ENCODE assay signal across 8 mouse cellular contexts in the genomic region with DNA sequence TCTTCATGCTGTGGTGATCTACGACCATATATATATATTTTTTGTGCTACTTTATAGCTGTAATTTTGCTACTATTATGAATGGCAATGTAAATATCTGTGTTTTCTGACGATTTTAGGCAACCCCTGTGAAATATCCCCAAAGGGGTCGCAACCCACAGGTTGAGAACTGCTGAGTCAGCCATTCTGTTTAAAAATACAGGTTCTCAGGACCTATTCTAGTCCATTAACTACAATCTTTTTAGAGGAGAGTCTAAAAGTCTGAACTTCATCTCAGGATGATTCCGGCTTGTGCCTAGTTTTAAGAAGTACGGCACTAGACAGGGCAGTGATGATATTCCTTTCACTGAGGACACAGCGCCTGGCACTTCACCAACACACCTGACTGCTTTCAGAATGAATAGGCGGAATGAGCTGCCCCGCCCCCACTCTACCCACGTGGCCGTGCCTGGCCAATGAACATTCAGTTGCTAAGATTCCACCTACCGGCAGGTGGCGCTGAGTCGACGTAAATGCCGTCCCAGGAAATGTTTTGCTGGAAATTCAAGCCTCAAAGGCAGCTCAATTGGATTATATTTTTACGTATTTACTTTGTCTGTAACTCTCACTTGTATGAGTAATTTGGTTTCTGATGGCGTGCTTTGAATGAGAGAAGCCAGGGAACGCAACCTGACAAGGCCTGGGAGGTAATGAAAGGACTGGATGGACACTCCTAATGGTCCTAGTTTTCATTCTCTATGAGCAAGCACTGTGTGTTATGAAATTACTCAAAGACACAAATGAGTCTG. TPM values are rescaled to one million over a fixed set of nuclear protein-coding genes. Genes with fewer than 3 reads are reported as not detected.
DNase-seq lines count a peak whose midpoint lies in the region; ATAC-seq and TF ChIP-seq lines count a peak whose summit lies in the region.

No protein-coding gene starts in this region.

- no peak overlapping the region for H3K9ac ChIP-seq in ES-Bruce4 (ENCODE audit: low read depth, poor library complexity, severe bottlenecking)
- no peak overlapping the region for H3K9ac ChIP-seq in forebrain, embryonic 12.5 days
- H3K9ac ChIP-seq in heart, postnatal 0 days (replicated peaks; ENCODE audit: low read depth, low read length): peak overlapping the region; percentile 52; the same call in 1 of the 2 replicates
- peak overlapping the region; percentile 62 for H3K9ac ChIP-seq in liver, embryonic 15.5 days
- no peak overlapping the region for H3K9ac ChIP-seq in neural tube, embryonic 11.5 days (ENCODE audit: low read length)
- peak overlapping the region; percentile 43; the same call in 1 of the 2 replicates for H3K9ac ChIP-seq in stomach, embryonic 16.5 days (ENCODE audit: low read length)

- H3K4me2 ChIP-seq in forebrain, embryonic 12.5 days: peak overlapping the region; percentile 29; the same call in 1 of the 2 replicates
- peak overlapping the region; percentile 51 for H3K4me2 ChIP-seq in heart, postnatal 0 days (ENCODE audit: low read depth, low read length)
- peak overlapping the region; percentile 67 for H3K4me2 ChIP-seq in liver, embryonic 15.5 days
- H3K4me2 ChIP-seq in neural tube, embryonic 11.5 days (ENCODE audit: low read depth): 0 out of 2 replicates have a peak overlapping the region, but pooled peaks have one; percentile 23
- H3K4me2 ChIP-seq in stomach, embryonic 16.5 days (ENCODE audit: low read depth, low read length): peak overlapping the region; percentile 44

- no peaks in the 10 kb centered on the region for H3K4me1 ChIP-seq in ES-Bruce4 (ENCODE audit: control insufficient read depth, insufficient read depth, low read length)
- peaks cover 17% of the 10 kb centered on the region for H3K4me1 ChIP-seq in forebrain, embryonic 12.5 days
- peaks cover 10% of the 10 kb centered on the region; the same call in 1 of the 2 replicates for H3K4me1 ChIP-seq in heart, postnatal 0 days (ENCODE audit: control insufficient read depth, insufficient read depth)
- peaks cover 47% of the 10 kb centered on the region for H3K4me1 ChIP-seq in liver, embryonic 15.5 days (replicated peaks)
- H3K4me1 ChIP-seq in neural tube, embryonic 11.5 days (ENCODE audit: control insufficient read depth, insufficient read depth, low read length): peaks cover 4% of the 10 kb centered on the region; the same call in 1 of the 2 replicates
- peaks cover 18% of the 10 kb centered on the region for H3K4me1 ChIP-seq in stomach, embryonic 16.5 days (ENCODE audit: control insufficient read depth, insufficient read depth, low read length)

- peak overlapping the region; percentile 18; the same call in 1 of the 2 replicates for H3K4me3 ChIP-seq in ES-Bruce4 (ENCODE audit: low read depth, low read length)
- H3K4me3 ChIP-seq in forebrain, embryonic 12.5 days (replicated peaks): no peak overlapping the region
- peak overlapping the region; percentile 32 for H3K4me3 ChIP-seq in heart, postnatal 0 days (ENCODE audit: low read depth, low read length)
- H3K4me3 ChIP-seq in liver, embryonic 15.5 days (replicated peaks): peak overlapping the region; percentile 42
- no peak overlapping the region for H3K4me3 ChIP-seq in neural tube, embryonic 11.5 days (ENCODE audit: low read depth, low read length)
- H3K4me3 ChIP-seq in stomach, embryonic 16.5 days (replicated peaks; ENCODE audit: low read length): peak overlapping the region; percentile 26

- H3K36me3 ChIP-seq in ES-Bruce4 (ENCODE audit: control insufficient read depth, insufficient read depth, low read length, poor library complexity, severe bottlenecking): no peaks in the 10 kb centered on the region
- H3K36me3 ChIP-seq in forebrain, embryonic 12.5 days (replicated peaks): no peaks in the 10 kb centered on the region
- H3K36me3 ChIP-seq in heart, postnatal 0 days (replicated peaks; ENCODE audit: control insufficient read depth, insufficient read depth, low read length): no peaks in the 10 kb centered on the region
- no peaks in the 10 kb centered on the region for H3K36me3 ChIP-seq in liver, embryonic 15.5 days (replicated peaks)
- no peaks in the 10 kb centered on the region for H3K36me3 ChIP-seq in neural tube, embryonic 11.5 days (ENCODE audit: control insufficient read depth, insufficient read depth, low read length)
- no peaks in the 10 kb centered on the region for H3K36me3 ChIP-seq in stomach, embryonic 16.5 days (ENCODE audit: control insufficient read depth, insufficient read depth, low read length)

- peak; percentile 97 for TF ChIP-seq CTCF in ES-Bruce4 (IDR thresholded peaks at IDR 0.05; ENCODE audit: low read depth, low read length)
- TF ChIP-seq CTCF in heart, postnatal 0 days (IDR thresholded peaks at IDR 0.05; ENCODE audit: low read depth): peak; percentile 97

- 18% methylated on average over 18 of the region's 18 CpGs for WGBS in forebrain, embryonic 12.5 days
- 13% methylated on average over 18 of the region's 18 CpGs for WGBS in heart, postnatal 0 days
- 8% methylated on average over 18 of the region's 18 CpGs for WGBS in liver, embryonic 15.5 days (ENCODE audit: insufficient replicate concordance)
- WGBS in neural tube, embryonic 11.5 days: 19% methylated on average over 18 of the region's 18 CpGs
- 17% methylated on average over 18 of the region's 18 CpGs for WGBS in stomach, embryonic 16.5 days

- peak; percentile 88 for ATAC-seq in forebrain, embryonic 12.5 days (ENCODE audit: low FRiP score)
- ATAC-seq in heart, postnatal 0 days (ENCODE audit: insufficient read depth, low read depth): peak; percentile 71
- ATAC-seq in liver, embryonic 15.5 days (ENCODE audit: insufficient read depth): peak; percentile 55
- ATAC-seq in neural tube, embryonic 11.5 days (ENCODE audit: insufficient read depth, low FRiP score, low TSS enrichment): peak; percentile 74
- peak; percentile 67; the same call in 1 of the 2 replicates for ATAC-seq in stomach, embryonic 16.5 days (ENCODE audit: insufficient read depth, low FRiP score)

- peak; percentile 99 for DNase-seq in c-Kit-positive CD71-positive TER-119-positive erythroid progenitor cells, embryonic 14.5 days (ENCODE audit: low spot score)
- peak; percentile 91 for DNase-seq in heart, postnatal 0 days (ENCODE audit: low spot score)
- DNase-seq in kidney, postnatal 36 days: peak; percentile 95 to 99
- DNase-seq in neural tube, embryonic 11.5 days (ENCODE audit: low spot score): peak; percentile 88

- H3K27me3 ChIP-seq in ES-Bruce4 (ENCODE audit: control insufficient read depth, insufficient read depth, low read length, poor library complexity, severe bottlenecking): no peaks in the 10 kb centered on the region
- no peaks in the 10 kb centered on the region for H3K27me3 ChIP-seq in forebrain, embryonic 12.5 days
- no peaks in the 10 kb centered on the region for H3K27me3 ChIP-seq in heart, postnatal 0 days (ENCODE audit: control insufficient read depth, insufficient read depth, low read length)
- H3K27me3 ChIP-seq in liver, embryonic 15.5 days: no peaks in the 10 kb centered on the region
- no peaks in the 10 kb centered on the region for H3K27me3 ChIP-seq in neural tube, embryonic 11.5 days (ENCODE audit: control insufficient read depth, insufficient read depth, low read length)
- H3K27me3 ChIP-seq in stomach, embryonic 16.5 days (ENCODE audit: control insufficient read depth, insufficient read depth, low read length): no peaks in the 10 kb centered on the region

- no peaks in the 10 kb centered on the region for H3K9me3 ChIP-seq in ES-Bruce4 (replicated peaks; ENCODE audit: control insufficient read depth, insufficient read depth, low read length, poor library complexity, severe bottlenecking)
- no peaks in the 10 kb centered on the region for H3K9me3 ChIP-seq in forebrain, embryonic 12.5 days
- H3K9me3 ChIP-seq in heart, postnatal 0 days (replicated peaks; ENCODE audit: control insufficient read depth, low read length): no peaks in the 10 kb centered on the region
- no peaks in the 10 kb centered on the region for H3K9me3 ChIP-seq in liver, embryonic 15.5 days (replicated peaks)
- no peaks in the 10 kb centered on the region for H3K9me3 ChIP-seq in neural tube, embryonic 11.5 days (ENCODE audit: control insufficient read depth, low read length)
- H3K9me3 ChIP-seq in stomach, embryonic 16.5 days (replicated peaks; ENCODE audit: control insufficient read depth, low read length): no peaks in the 10 kb centered on the region

- H3K27ac ChIP-seq in ES-Bruce4 (ENCODE audit: insufficient read depth, low read length): no peak overlapping the region
- no peak overlapping the region for H3K27ac ChIP-seq in forebrain, embryonic 12.5 days
- H3K27ac ChIP-seq in heart, postnatal 0 days (ENCODE audit: low read depth): peak overlapping the region; percentile 85
- H3K27ac ChIP-seq in liver, embryonic 15.5 days (replicated peaks): peak overlapping the region; percentile 98
- H3K27ac ChIP-seq in neural tube, embryonic 11.5 days (ENCODE audit: low read depth, low read length): no peak overlapping the region
- H3K27ac ChIP-seq in stomach, embryonic 16.5 days (ENCODE audit: low read length): peak overlapping the region; percentile 77

- TF ChIP-seq POLR2A in ES-Bruce4 (IDR thresholded peaks at IDR 0.05; ENCODE audit: insufficient read depth, low read length): peak; percentile 36

- TF ChIP-seq EP300 in ES-Bruce4 (IDR thresholded peaks at IDR 0.05; ENCODE audit: insufficient read depth, low read depth, low read length): 0 out of 2 replicates have a peak, but pooled peaks have one; percentile 57
- TF ChIP-seq EP300 in heart, postnatal 0 days (IDR thresholded peaks at IDR 0.05; ENCODE audit: low read depth): no peak

RNA-seq across cellular contexts. Expression of gene Ak3, which starts 16.0 kb away (rescaled TPM):
- polyA plus RNA-seq in ES-Bruce4 (2011; ENCODE audit: insufficient read depth, insufficient read length, low read depth, missing spikeins): 20.4 and 23.3 TPM in 2 replicates
- polyA plus RNA-seq in forebrain, embryonic 12.5 days (2016; fragmentation: Nextera tagmentation; extraction: Ambion mirVana): 68.0 and 68.6 TPM in 2 replicates
- 74.3 and 97.5 TPM in 2 replicates for total RNA-seq in heart, postnatal 0 days (2014; rRNA removed; ENCODE audit: low replicate concordance)
- polyA plus RNA-seq in heart, postnatal 0 days (2015; fragmentation: Nextera tagmentation; extraction: Ambion mirVana): 87.4 and 88.3 TPM in 2 replicates
- polyA plus RNA-seq in liver, embryonic 15.5 days (2015; fragmentation: Nextera tagmentation; extraction: Ambion mirVana): 44.9 and 45.7 TPM in 2 replicates
- 78.7 and 82.7 TPM in 2 replicates for polyA plus RNA-seq in neural tube, embryonic 11.5 days (2014; fragmentation: Nextera tagmentation; extraction: Ambion mirVana)
- polyA plus RNA-seq in stomach, embryonic 16.5 days (2015; fragmentation: Nextera tagmentation; extraction: Ambion mirVana): 118 and 125 TPM in 2 replicates

RNA-seq across cellular contexts. Expression of gene Rcl1, which starts 37.4 kb away (rescaled TPM):
- polyA plus RNA-seq in ES-Bruce4 (2011; ENCODE audit: insufficient read depth, insufficient read length, low read depth, missing spikeins): 53.3 and 53.9 TPM in 2 replicates
- 42.1 and 43.8 TPM in 2 replicates for polyA plus RNA-seq in forebrain, embryonic 12.5 days (2016; fragmentation: Nextera tagmentation; extraction: Ambion mirVana)
- total RNA-seq in heart, postnatal 0 days (2014; rRNA removed; ENCODE audit: low replicate concordance): 2.3 and 9.0 TPM in 2 replicates
- polyA plus RNA-seq in heart, postnatal 0 days (2015; fragmentation: Nextera tagmentation; extraction: Ambion mirVana): 9.6 and 9.9 TPM in 2 replicates
- 65.8 and 69.2 TPM in 2 replicates for polyA plus RNA-seq in liver, embryonic 15.5 days (2015; fragmentation: Nextera tagmentation; extraction: Ambion mirVana)
- 55.0 and 58.8 TPM in 2 replicates for polyA plus RNA-seq in neural tube, embryonic 11.5 days (2014; fragmentation: Nextera tagmentation; extraction: Ambion mirVana)
- 53.3 and 53.5 TPM in 2 replicates for polyA plus RNA-seq in stomach, embryonic 16.5 days (2015; fragmentation: Nextera tagmentation; extraction: Ambion mirVana)

Comparison
In these comparisons a context has a peak if more than half of its experiments do, and no peak if none do; other contexts are left out.
1. H3K27ac ChIP-seq: peak in heart, postnatal 0 days (single experiment), liver, embryonic 15.5 days (single experiment) and stomach, embryonic 16.5 days (single experiment); none in ES-Bruce4 (single experiment), forebrain, embryonic 12.5 days (single experiment) and neural tube, embryonic 11.5 days (single experiment).
2. H3K4me3 ChIP-seq: peak in ES-Bruce4 (single experiment), heart, postnatal 0 days (single experiment), liver, embryonic 15.5 days (single experiment) and stomach, embryonic 16.5 days (single experiment); none in forebrain, embryonic 12.5 days (single experiment) and neural tube, embryonic 11.5 days (single experiment).
3. H3K9ac ChIP-seq: peak in heart, postnatal 0 days (single experiment), liver, embryonic 15.5 days (single experiment) and stomach, embryonic 16.5 days (single experiment); none in ES-Bruce4 (single experiment), forebrain, embryonic 12.5 days (single experiment) and neural tube, embryonic 11.5 days (single experiment).
4. Peak in every context shown above with its lines, with median percentiles within 50 percentile points of each other: DNase-seq, ATAC-seq and H3K4me2 ChIP-seq.